Mouse (Mus musculus) midbrain, embryonic 15.5 days (tissue): Measurements from ENCODE around the gene Sh3rf3. TPM values are rescaled to one million over a fixed set of nuclear protein-coding genes. Genes with fewer than 3 reads are reported as not detected.

Experiments used
- ATAC-seq: fragments of 200-750 bp; cut with Nextera tagmentation; replicated peaks from 2 replicates; pipeline ENCODE4 v1.8.0; 2017; ENCODE audit warnings: moderate TSS enrichment
- H3K27ac ChIP-seq: fragments of 300-500 bp; sonication (generic); 2 replicates; pipeline ENCODE4 v1.5.1; 2015; ENCODE audit warnings: mild to moderate bottlenecking, inconsistent platforms
- H3K27me3 ChIP-seq: fragments of 300-500 bp; sonication (generic); replicated peaks from 2 replicates; pipeline ENCODE4 v1.6.1; 2015; ENCODE audit warnings: inconsistent platforms
- H3K36me3 ChIP-seq: fragments of 300-500 bp; sonication (generic); replicated peaks from 2 replicates; pipeline ENCODE4 v1.6.1; 2015; ENCODE audit warnings: inconsistent platforms
- H3K4me1 ChIP-seq: fragments of 300-500 bp; sonication (generic); 2 replicates; pipeline ENCODE4 v1.6.1; 2015; ENCODE audit warnings: inconsistent platforms
- H3K4me2 ChIP-seq: fragments of 300-500 bp; sonication (generic); 2 replicates; pipeline ENCODE4 v1.6.1; 2015; ENCODE audit warnings: inconsistent platforms, mild to moderate bottlenecking, moderate library complexity
- H3K4me3 ChIP-seq: fragments of 300-500 bp; sonication (generic); 2 replicates; pipeline ENCODE4 v1.5.1; 2015; ENCODE audit warnings: mild to moderate bottlenecking, inconsistent platforms
- H3K9ac ChIP-seq: fragments of 300-500 bp; sonication (generic); 2 replicates; pipeline ENCODE4 v1.6.1; 2015; ENCODE audit warnings: mild to moderate bottlenecking, inconsistent platforms
- H3K9me3 ChIP-seq: fragments of 300-500 bp; sonication (generic); 2 replicates; pipeline ENCODE4 v1.6.1; 2016; ENCODE audit warnings: inconsistent platforms
- whole genome bisulfite sequencing: fragments of 180-500 bp; shearing (Covaris S2); methylation state at CpG from one replicate; pipeline ENCODE4 v1.1.7; 2015; ENCODE audit warnings: mixed read lengths; 5-methylcytosine and 5-hydroxymethylcytosine counted together
- polyA plus RNA-seq: library from polyadenylated mRNA; unstranded; fragments of >200 nt; fragmentation: Nextera tagmentation; extraction: Ambion mirVana; gene quantifications from 2 replicates; pipeline ENCODE4 v1.2.1, GENCODE M21; 2015

Sh3rf3 gene
- polyA plus RNA-seq: 3.1 and 4.0 TPM in 2 replicates

DNA sequence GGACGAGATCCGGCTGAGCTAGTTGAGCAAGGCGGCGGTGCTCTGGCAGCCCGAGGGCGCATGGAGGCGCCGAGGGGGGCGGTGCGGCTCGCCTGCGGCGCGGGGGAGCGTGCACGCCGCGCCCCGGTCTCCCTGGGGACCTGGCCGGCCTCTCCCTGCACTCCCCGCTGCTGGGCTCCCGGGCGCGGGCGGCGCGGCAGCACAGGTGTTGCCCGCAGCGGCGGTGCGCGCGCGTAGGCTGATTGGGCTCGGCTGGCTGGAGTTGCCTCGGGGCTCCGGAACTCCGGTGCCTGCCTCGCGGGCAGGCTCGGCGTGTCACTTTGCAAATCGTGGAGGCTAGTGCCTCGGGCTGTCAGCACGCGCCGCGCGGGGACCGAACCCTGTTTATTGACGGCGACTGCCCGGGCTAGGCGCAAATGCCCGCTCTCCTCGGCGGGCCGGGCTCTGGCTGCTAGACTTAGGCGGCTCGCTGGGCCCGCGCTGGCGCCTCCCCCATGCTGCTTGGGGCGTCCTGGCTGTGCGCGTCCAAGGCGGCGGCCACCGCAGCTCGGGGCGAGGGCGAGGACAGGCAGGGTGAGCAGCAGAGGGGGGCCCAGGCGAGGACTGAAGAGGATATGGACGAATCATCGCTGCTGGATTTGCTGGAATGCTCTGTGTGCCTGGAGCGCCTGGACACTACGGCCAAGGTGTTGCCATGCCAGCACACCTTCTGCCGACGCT, at the start of gene Sh3rf3:
Gene Sh3rf3, plus strand, starts transcription at position 279 of the 720 bp plus-strand sequence.
- Histone ChIP-seq H3K4me1 (peaks cover 25% of the 10 kb centered on the region), H3K27ac (peak within 1 kb of the TSS; percentile 78), H3K36me3 (no peaks in the 10 kb centered on the region), H3K4me2 (peak within 1 kb of the TSS; percentile 99), H3K9ac (peak within 1 kb of the TSS; percentile 61), H3K27me3 (peaks cover 18% of the 10 kb centered on the region), H3K9me3 (no peaks in the 10 kb centered on the region), H3K4me3 (peak within 1 kb of the TSS; percentile 72)
- WGBS: under 1% methylated on average over 65 of the region's 79 CpGs
- peak; percentile 68 for ATAC-seq

- no peak overlapping the region for H3K4me2 ChIP-seq
- H3K9me3 ChIP-seq: no peaks in the 10 kb centered on the region
- no peaks in the 10 kb centered on the region for H3K36me3 ChIP-seq
- H3K4me1 ChIP-seq: no peaks in the 10 kb centered on the region
- no peaks in the 10 kb centered on the region for H3K27me3 ChIP-seq
- 92% methylated on average over 8 of the region's 8 CpGs for whole genome bisulfite sequencing
- H3K27ac ChIP-seq: no peak overlapping the region
- H3K4me3 ChIP-seq: no peak overlapping the region
- ATAC-seq: no peak
- no peak overlapping the region for H3K9ac ChIP-seq
Observed at GRCm38 (mm10) chr10:58788486-58789274, 24.5 kb upstream of the Sh3rf3 start.

DNA sequence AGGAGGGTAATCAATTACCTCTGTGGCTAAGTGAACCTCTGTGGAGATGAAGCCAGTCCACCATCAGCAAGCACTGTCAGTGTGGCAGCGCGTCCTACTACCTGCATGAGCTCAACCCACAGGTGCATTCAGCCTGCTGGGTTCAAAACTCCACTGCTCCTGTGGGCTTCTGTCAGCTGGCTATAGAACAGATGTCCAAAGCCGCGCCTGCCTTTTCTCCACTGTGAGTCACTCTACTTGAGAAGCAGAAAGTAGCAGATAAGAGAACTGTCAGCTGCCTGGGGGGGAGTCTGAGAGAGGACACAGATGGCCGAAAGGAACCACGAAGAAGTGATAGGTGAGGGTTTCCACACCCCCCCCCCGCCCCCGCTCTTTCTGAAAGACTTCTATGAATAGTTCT, 15.6 kb upstream of the Sh3rf3 start:
- no peak for ATAC-seq
- Histone ChIP-seq H3K9me3 (no peaks in the 10 kb centered on the region), H3K27me3 (no peaks in the 10 kb centered on the region), H3K36me3 (no peaks in the 10 kb centered on the region), H3K4me2 (no peak overlapping the region), H3K4me3 (no peak overlapping the region), H3K27ac (no peak overlapping the region), H3K4me1 (no peaks in the 10 kb centered on the region), H3K9ac (no peak overlapping the region)
- WGBS: 92% methylated on average over 8 of the region's 8 CpGs

DNA sequence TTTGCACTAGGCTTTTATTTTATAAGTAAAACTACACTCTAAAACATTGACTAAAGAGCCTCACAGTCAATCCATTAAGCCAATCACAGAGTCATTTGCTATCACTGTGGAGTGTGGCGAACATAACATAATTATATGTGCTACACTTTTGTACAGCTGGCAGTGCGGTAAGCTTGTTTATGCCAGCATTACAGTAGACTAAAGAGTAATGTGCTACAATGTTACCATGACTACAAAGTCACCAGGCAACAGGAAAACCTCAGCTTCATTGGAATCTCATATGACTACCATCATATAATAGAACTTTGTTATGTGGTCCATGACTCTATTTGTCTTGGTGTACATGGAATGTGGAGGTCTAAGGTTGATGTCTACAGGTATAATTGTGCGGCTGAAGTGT, 15.0 kb upstream of the Sh3rf3 start:
- Histone ChIP-seq H3K27ac (no peak overlapping the region), H3K9ac (no peak overlapping the region), H3K4me1 (no peaks in the 10 kb centered on the region), H3K27me3 (no peaks in the 10 kb centered on the region), H3K36me3 (no peaks in the 10 kb centered on the region), H3K9me3 (no peaks in the 10 kb centered on the region), H3K4me3 (no peak overlapping the region), H3K4me2 (no peak overlapping the region)
- 80% methylated on average over 3 of the region's 3 CpGs for WGBS
- peak; percentile 54; the same call in 1 of the 2 replicates for ATAC-seq

GRCm38 (mm10) chr10:58800996-58801433, 12.1 kb upstream of the Sh3rf3 start:
- Histone ChIP-seq H3K4me1 (no peaks in the 10 kb centered on the region), H3K27me3 (no peaks in the 10 kb centered on the region), H3K36me3 (no peaks in the 10 kb centered on the region), H3K9me3 (no peaks in the 10 kb centered on the region), H3K27ac (no peak overlapping the region), H3K4me2 (peak overlapping the region; percentile 14; the same call in 1 of the 2 replicates), H3K4me3 (no peak overlapping the region), H3K9ac (no peak overlapping the region)
- ATAC-seq: 0 out of 2 replicates have a peak, but pooled peaks have one; percentile 40
- 53% methylated on average over 21 of the region's 21 CpGs for WGBS

- no peaks in the 10 kb centered on the region for H3K36me3 ChIP-seq
Observed at GRCm38 (mm10) chr10:58802391-58802790, 10.8 kb upstream of the Sh3rf3 start.

GRCm38 (mm10) chr10:58807956-58808355, 5.2 kb upstream of the Sh3rf3 start:
- no peaks in the 10 kb centered on the region for H3K9me3 ChIP-seq
- peaks cover 5% of the 10 kb centered on the region; the same call in 1 of the 2 replicates for H3K4me1 ChIP-seq
- H3K9ac ChIP-seq: no peak overlapping the region
- H3K36me3 ChIP-seq: no peaks in the 10 kb centered on the region
- no peak overlapping the region for H3K4me2 ChIP-seq
- H3K27ac ChIP-seq: no peak overlapping the region
- peaks cover 8% of the 10 kb centered on the region for H3K27me3 ChIP-seq
- H3K4me3 ChIP-seq: no peak overlapping the region
- no peak for ATAC-seq
- 79% methylated on average over 3 of the region's 3 CpGs for WGBS

More at GRCm38 (mm10) chr10:58802391-58802790, 10.8 kb upstream of the Sh3rf3 start:
- H3K4me1 ChIP-seq: no peaks in the 10 kb centered on the region
- no peak overlapping the region for H3K9ac ChIP-seq
- no peak overlapping the region for H3K4me3 ChIP-seq
- no peak overlapping the region for H3K27ac ChIP-seq
- WGBS: 84% methylated on average over 1 of the region's 1 CpGs
- no peak overlapping the region for H3K4me2 ChIP-seq
- H3K27me3 ChIP-seq: no peaks in the 10 kb centered on the region
- ATAC-seq: no peak
- H3K9me3 ChIP-seq: no peaks in the 10 kb centered on the region

DNA sequence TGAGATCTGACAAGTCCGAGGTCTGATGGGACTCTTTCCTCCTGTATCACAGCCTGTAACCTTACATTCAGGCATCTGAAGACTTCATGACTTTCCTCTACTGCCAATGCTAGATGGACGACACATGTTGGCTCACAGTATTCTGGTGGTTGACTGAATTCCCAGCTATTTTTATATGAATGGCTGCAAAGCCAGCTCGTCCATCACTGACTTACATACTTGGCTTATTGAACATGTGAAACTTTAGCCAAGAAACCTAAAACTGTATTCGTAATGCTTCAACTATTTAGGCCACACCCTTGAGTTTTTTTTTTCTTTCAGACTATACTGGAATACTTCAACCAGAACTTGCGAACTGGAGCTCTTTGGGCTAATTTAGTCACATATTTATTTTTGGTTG, 3.0 kb upstream of the Sh3rf3 start:
- peaks cover 25% of the 10 kb centered on the region for H3K4me1 ChIP-seq
- H3K4me2 ChIP-seq: no peak overlapping the region
- peaks cover 18% of the 10 kb centered on the region for H3K27me3 ChIP-seq
- H3K9ac ChIP-seq: no peak overlapping the region
- 88% methylated on average over 5 of the region's 5 CpGs for WGBS
- no peak for ATAC-seq
- H3K9me3 ChIP-seq: no peaks in the 10 kb centered on the region
- H3K4me3 ChIP-seq: no peak overlapping the region
- H3K36me3 ChIP-seq: no peaks in the 10 kb centered on the region
- no peak overlapping the region for H3K27ac ChIP-seq

GRCm38 (mm10) chr10:58812210-58813080, 714 bp upstream of the Sh3rf3 start:
- WGBS: under 1% methylated on average over 63 of the region's 63 CpGs
- Histone ChIP-seq H3K9ac (peak overlapping the region; percentile 61), H3K27me3 (peaks cover 18% of the 10 kb centered on the region), H3K9me3 (no peaks in the 10 kb centered on the region), H3K36me3 (no peaks in the 10 kb centered on the region), H3K27ac (peak overlapping the region; percentile 78), H3K4me2 (peak overlapping the region; percentile 99), H3K4me1 (peaks cover 25% of the 10 kb centered on the region), H3K4me3 (peak overlapping the region; percentile 72)
- peak; percentile 88 for ATAC-seq

DNA sequence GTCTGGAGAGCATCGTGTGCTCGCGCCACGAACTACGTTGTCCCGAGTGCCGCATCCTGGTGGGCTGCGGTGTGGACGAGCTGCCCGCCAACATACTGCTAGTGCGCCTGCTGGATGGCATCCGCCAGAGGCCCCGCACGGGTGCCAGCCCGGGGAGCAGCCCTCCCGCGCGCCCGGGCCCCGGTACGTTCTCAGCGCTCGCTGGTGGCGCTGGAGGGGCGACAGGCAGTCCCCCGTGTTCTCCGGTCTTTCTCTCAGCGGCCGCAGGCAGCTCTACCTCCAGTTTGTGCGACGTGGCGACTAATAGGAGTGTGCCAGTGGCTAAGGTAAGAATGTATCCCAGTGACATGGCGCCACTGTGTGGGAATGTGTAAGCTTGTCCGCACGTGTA, 637 bp downstream of the Sh3rf3 start:
- ATAC-seq: peak; percentile 46
- Histone ChIP-seq H3K9me3 (no peaks in the 10 kb centered on the region), H3K4me3 (peak overlapping the region; percentile 72), H3K4me2 (peak overlapping the region; percentile 99), H3K27me3 (peaks cover 18% of the 10 kb centered on the region), H3K4me1 (peaks cover 25% of the 10 kb centered on the region), H3K9ac (peak overlapping the region; percentile 61), H3K36me3 (no peaks in the 10 kb centered on the region), H3K27ac (no peak overlapping the region)
- WGBS: under 1% methylated on average over 35 of the region's 35 CpGs

GRCm38 (mm10) chr10:58814486-58814885, 1.3 kb downstream of the Sh3rf3 start:
- 44% methylated on average over 7 of the region's 7 CpGs for WGBS
- H3K9ac ChIP-seq: no peak overlapping the region
- H3K27me3 ChIP-seq: peaks cover 18% of the 10 kb centered on the region

More at GRCm38 (mm10) chr10:58814486-58814885, 1.3 kb downstream of the Sh3rf3 start:
- ATAC-seq: no peak
- peaks cover 25% of the 10 kb centered on the region for H3K4me1 ChIP-seq
- H3K27ac ChIP-seq: no peak overlapping the region
- no peaks in the 10 kb centered on the region for H3K36me3 ChIP-seq
- H3K4me3 ChIP-seq: peak overlapping the region; percentile 72
- peak overlapping the region; percentile 99 for H3K4me2 ChIP-seq
- no peaks in the 10 kb centered on the region for H3K9me3 ChIP-seq
